Mouse (Mus musculus) megakaryocyte, embryonic 14.5 days (primary cell): ENCODE results near the gene Nacc1. TPM values are rescaled to one million over a fixed set of nuclear protein-coding genes. Genes with fewer than 3 reads are reported as not detected.
A peak's percentile ranks its signal among the peaks of the same experiment; 100 is the strongest.
"Not testable (repeated sequence)": the region's sequence is repeated elsewhere in the genome, so short reads cannot be mapped to it uniquely, and the experiment has no call there.

Source experiments
- H3K27me3 ChIP-seq: replicated peaks from 2 replicates; pipeline ENCODE3; 2012; ENCODE audit warnings: inconsistent platforms
- H3K36me3 ChIP-seq: replicated peaks from 2 replicates; pipeline ENCODE3; 2012; ENCODE audit warnings: low read length, inconsistent platforms, mixed read lengths
- H3K4me1 ChIP-seq: 2 replicates; pipeline ENCODE4 v1.6.1; 2012; ENCODE audit warnings: inconsistent platforms
- H3K4me3 ChIP-seq: replicated peaks from 2 replicates; pipeline ENCODE3; 2012; ENCODE audit warnings: moderate library complexity, mild to moderate bottlenecking, inconsistent platforms
- H3K9me3 ChIP-seq: 2 replicates; pipeline ENCODE4 v1.6.1; 2012; ENCODE audit warnings: inconsistent platforms
- FLI1 ChIP-seq: IDR thresholded peaks from 2 replicates; pipeline ENCODE4 v1.6.1; 2012; ENCODE audit warnings: low read length, inconsistent platforms, mixed read lengths
- GATA1 ChIP-seq: IDR thresholded peaks from 3 replicates; pipeline ENCODE4 v1.6.1; 2012; ENCODE audit warnings: mixed read lengths, low read length, inconsistent platforms, borderline replicate concordance
- polyA plus RNA-seq: library from polyadenylated mRNA; stranded (reverse); fragments of >175 nt; gene quantifications from 2 replicates; pipeline ENCODE4 v1.2.3, GENCODE M21; 2012; ENCODE audit warnings: low replicate concordance; ENCODE audit not compliant: insufficient read depth

Nacc1 gene
- polyA plus RNA-seq, 1 experiment: 144 TPM

GRCm38 (mm10) chr8:84686191-84687002 lies 1.3 kb downstream of the Nacc1 start, which contains the start of gene Trmt1:
Trmt1 (plus strand) TSS chr8:84686307.
- Histone ChIP-seq H3K27me3 (no peaks in the 10 kb centered on the region), H3K36me3 (peaks cover 49% of the 10 kb centered on the region), H3K9me3 (no peaks in the 10 kb centered on the region), H3K4me1 (peaks cover 79% of the 10 kb centered on the region), H3K4me3 (peak within 1 kb of the TSS; percentile 93)
- TF ChIP-seq GATA1 (no peak), FLI1 (no peak)

- no peak overlapping the region for H3K4me3 ChIP-seq
- peaks cover 78% of the 10 kb centered on the region for H3K4me1 ChIP-seq
- TF ChIP-seq GATA1: no peak
- no peak for TF ChIP-seq FLI1
- H3K27me3 ChIP-seq: no peaks in the 10 kb centered on the region
- no peaks in the 10 kb centered on the region for H3K9me3 ChIP-seq
- H3K36me3 ChIP-seq: peaks cover 50% of the 10 kb centered on the region
These were observed 3.1 kb downstream of the Nacc1 start for GRCm38 (mm10) chr8:84684537-84684936.

GRCm38 (mm10) chr8:84682257-84682656 lies 5.4 kb downstream of the Nacc1 start:
- no peaks in the 10 kb centered on the region for H3K27me3 ChIP-seq
- no peaks in the 10 kb centered on the region for H3K9me3 ChIP-seq
- peaks cover 61% of the 10 kb centered on the region for H3K36me3 ChIP-seq
- peak overlapping the region; percentile 20 for H3K4me3 ChIP-seq
- no peak for TF ChIP-seq FLI1
- no peak for TF ChIP-seq GATA1
- H3K4me1 ChIP-seq: peaks cover 84% of the 10 kb centered on the region

- no peak overlapping the region for H3K4me3 ChIP-seq
- H3K9me3 ChIP-seq: no peaks in the 10 kb centered on the region
- H3K4me1 ChIP-seq: peaks cover 92% of the 10 kb centered on the region
- TF ChIP-seq FLI1: no peak
- TF ChIP-seq GATA1: no peak
- H3K27me3 ChIP-seq: no peaks in the 10 kb centered on the region
- H3K36me3 ChIP-seq: peaks cover 67% of the 10 kb centered on the region
These were observed 6.2 kb downstream of the Nacc1 start for GRCm38 (mm10) chr8:84681476-84681875.

- no peaks in the 10 kb centered on the region for H3K27me3 ChIP-seq
- no peak for TF ChIP-seq FLI1
- no peak for TF ChIP-seq GATA1
- H3K9me3 ChIP-seq: no peaks in the 10 kb centered on the region
- H3K4me3 ChIP-seq: peak overlapping the region; percentile 77
- peaks cover 78% of the 10 kb centered on the region for H3K36me3 ChIP-seq
- peaks cover 68% of the 10 kb centered on the region for H3K4me1 ChIP-seq
These were observed 10.4 kb downstream of the Nacc1 start for GRCm38 (mm10) chr8:84677305-84677704.

- H3K9me3 ChIP-seq, H3K4me3 ChIP-seq, H3K27me3 ChIP-seq: not testable (repeated sequence)
- Histone ChIP-seq H3K4me1 (peaks cover 38% of the 10 kb centered on the region), H3K36me3 (peaks cover 65% of the 10 kb centered on the region)
These were observed 17.2 kb downstream of the Nacc1 start for GRCm38 (mm10) chr8:84670295-84671006.

- no peaks in the 10 kb centered on the region for H3K27me3 ChIP-seq
- peaks cover 43% of the 10 kb centered on the region for H3K4me1 ChIP-seq
- H3K9me3 ChIP-seq: no peaks in the 10 kb centered on the region
- TF ChIP-seq GATA1 (no peak), FLI1 (no peak)
- no peak overlapping the region for H3K4me3 ChIP-seq
- H3K36me3 ChIP-seq: peaks cover 51% of the 10 kb centered on the region
These were observed 18.8 kb downstream of the Nacc1 start for GRCm38 (mm10) chr8:84668731-84669485.

- peaks cover 47% of the 10 kb centered on the region for H3K4me1 ChIP-seq
- no peaks in the 10 kb centered on the region for H3K9me3 ChIP-seq
- no peaks in the 10 kb centered on the region for H3K27me3 ChIP-seq
- TF ChIP-seq GATA1 (no peak), FLI1 (no peak)
- H3K4me3 ChIP-seq: no peak overlapping the region
- peaks cover 43% of the 10 kb centered on the region for H3K36me3 ChIP-seq
These were observed 19.6 kb downstream of the Nacc1 start for GRCm38 (mm10) chr8:84668081-84668480.

- peaks cover 49% of the 10 kb centered on the region for H3K4me1 ChIP-seq
These were observed 22.2 kb downstream of the Nacc1 start for GRCm38 (mm10) chr8:84665385-84665893.

More at GRCm38 (mm10) chr8:84665385-84665893, 22.2 kb downstream of the Nacc1 start:
- H3K36me3 ChIP-seq: peaks cover 27% of the 10 kb centered on the region
- no peaks in the 10 kb centered on the region for H3K9me3 ChIP-seq
- TF ChIP-seq FLI1 (no peak), GATA1 (no peak)
- H3K27me3 ChIP-seq: no peaks in the 10 kb centered on the region
- H3K4me3 ChIP-seq: peak overlapping the region; percentile 100
